Mouse (Mus musculus) liver, embryonic 12.5 days (tissue): Measurements from ENCODE around the gene Sacs. TPM values are rescaled to one million over a fixed set of nuclear protein-coding genes. Genes with fewer than 3 reads are reported as not detected.

Experiments used
- ATAC-seq: fragments of 200-750 bp; cut with Nextera tagmentation; 2 replicates; pipeline ENCODE4 v1.8.0; 2017; ENCODE audit warnings: moderate number of reproducible peaks, mild to moderate bottlenecking, moderate library complexity
- H3K27ac ChIP-seq: fragments of 300-500 bp; sonication (generic); 2 replicates; pipeline ENCODE4 v1.5.1; 2016; ENCODE audit warnings: mild to moderate bottlenecking
- H3K27me3 ChIP-seq: fragments of 300-500 bp; sonication (generic); replicated peaks from 2 replicates; pipeline ENCODE4 v1.6.1; 2016; ENCODE audit warnings: mild to moderate bottlenecking, moderate library complexity
- H3K36me3 ChIP-seq: fragments of 300-500 bp; sonication (generic); 2 replicates; pipeline ENCODE4 v1.6.1; 2016; ENCODE audit warnings: mild to moderate bottlenecking, moderate library complexity
- H3K4me1 ChIP-seq: fragments of 300-500 bp; sonication (generic); 2 replicates; pipeline ENCODE4 v1.6.1; 2016
- H3K4me2 ChIP-seq: fragments of 300-500 bp; sonication (generic); 2 replicates; pipeline ENCODE4 v1.6.1; 2016; ENCODE audit warnings: mild to moderate bottlenecking, moderate library complexity
- H3K4me3 ChIP-seq: fragments of 300-500 bp; sonication (generic); 2 replicates; pipeline ENCODE4 v1.5.1; 2016; ENCODE audit warnings: mild to moderate bottlenecking, moderate library complexity
- H3K9ac ChIP-seq: fragments of 300-500 bp; sonication (generic); 2 replicates; pipeline ENCODE4 v1.6.1; 2016; ENCODE audit warnings: mild to moderate bottlenecking, moderate library complexity
- H3K9me3 ChIP-seq: fragments of 300-500 bp; sonication (generic); replicated peaks from 2 replicates; pipeline ENCODE4 v1.6.1; 2016; ENCODE audit warnings: mild to moderate bottlenecking, moderate library complexity
- WGBS: fragments of 180-500 bp; shearing (Covaris S2); methylation state at CpG from one replicate; pipeline ENCODE4 v1.1.7; 2016; ENCODE audit not compliant: insufficient replicate concordance; 5-methylcytosine and 5-hydroxymethylcytosine counted together
- polyA plus RNA-seq: library from polyadenylated mRNA; unstranded; fragments of >200 nt; fragmentation: Nextera tagmentation; extraction: Ambion mirVana; gene quantifications from 2 replicates; pipeline ENCODE4 v1.2.1, GENCODE M21; 2016

Sacs gene
- polyA plus RNA-seq, 1 experiment from 2014 or later, result 2.4 TPM

GRCm38 (mm10) chr14:61252596-61253388 lies 114.5 kb downstream of the Sacs start:
- WGBS, result 69% methylated on average over 15 of the region's 15 CpGs
- H3K4me3 ChIP-seq, result no peak overlapping the region
- H3K9ac ChIP-seq, result no peak overlapping the region
- H3K36me3 ChIP-seq, result no peaks in the 10 kb centered on the region
- H3K4me2 ChIP-seq, result no peak overlapping the region
- no peaks in the 10 kb centered on the region for H3K27me3 ChIP-seq
- no peak for ATAC-seq
- H3K27ac ChIP-seq, result no peak overlapping the region
- no peaks in the 10 kb centered on the region for H3K4me1 ChIP-seq
- H3K9me3 ChIP-seq, result peaks cover 3% of the 10 kb centered on the region

- H3K36me3 ChIP-seq, result no peaks in the 10 kb centered on the region
- H3K4me3 ChIP-seq, result no peak within 1 kb of the TSS
- ATAC-seq, result no peak
- no peaks in the 10 kb centered on the region for H3K9me3 ChIP-seq
- H3K9ac ChIP-seq, result no peak within 1 kb of the TSS
- no peak within 1 kb of the TSS for H3K4me2 ChIP-seq
- no peak within 1 kb of the TSS for H3K27ac ChIP-seq
- H3K4me1 ChIP-seq, result no peaks in the 10 kb centered on the region
- H3K27me3 ChIP-seq, result no peaks in the 10 kb centered on the region
- WGBS, result 64% methylated on average over 11 of the region's 11 CpGs
These were observed 120.1 kb downstream of the Sacs start, which contains the start of gene Sgcg for GRCm38 (mm10) chr14:61258352-61258751. Sgcg (minus strand) TSS chr14:61258490.

- ATAC-seq, result no peak
These were observed 120.8 kb downstream of the Sacs start for GRCm38 (mm10) chr14:61259084-61259483.

GRCm38 (mm10) chr14:61267908-61268475 lies 129.7 kb downstream of the Sacs start:
- 57% methylated on average over 5 of the region's 5 CpGs for WGBS
- H3K27me3 ChIP-seq, result peaks cover 21% of the 10 kb centered on the region
- no peak for ATAC-seq
- H3K4me2 ChIP-seq, result no peak overlapping the region
- H3K9ac ChIP-seq, result no peak overlapping the region
- H3K4me1 ChIP-seq, result no peaks in the 10 kb centered on the region
- no peaks in the 10 kb centered on the region for H3K9me3 ChIP-seq
- H3K4me3 ChIP-seq, result no peak overlapping the region
- H3K27ac ChIP-seq, result no peak overlapping the region
- H3K36me3 ChIP-seq, result no peaks in the 10 kb centered on the region

More at GRCm38 (mm10) chr14:61259084-61259483, 120.8 kb downstream of the Sacs start:
- Histone ChIP-seq H3K36me3 (no peaks in the 10 kb centered on the region), H3K4me2 (no peak overlapping the region), H3K9me3 (no peaks in the 10 kb centered on the region), H3K27me3 (no peaks in the 10 kb centered on the region), H3K4me3 (no peak overlapping the region), H3K27ac (no peak overlapping the region), H3K4me1 (no peaks in the 10 kb centered on the region), H3K9ac (no peak overlapping the region)
- WGBS, result 50% methylated on average over 3 of the region's 3 CpGs

- no peak for ATAC-seq
- WGBS, result 10% methylated on average over 38 of the region's 38 CpGs
These were observed 136.3 kb downstream of the Sacs start for GRCm38 (mm10) chr14:61274414-61275198.

GRCm38 (mm10) chr14:61277285-61277684 lies 139.0 kb downstream of the Sacs start:
- Histone ChIP-seq H3K4me2 (no peak overlapping the region), H3K27me3 (peaks cover 50% of the 10 kb centered on the region), H3K36me3 (no peaks in the 10 kb centered on the region), H3K9me3 (no peaks in the 10 kb centered on the region), H3K4me1 (no peaks in the 10 kb centered on the region), H3K9ac (no peak overlapping the region), H3K27ac (no peak overlapping the region), H3K4me3 (no peak overlapping the region)
- WGBS, result 16% methylated on average over 1 of the region's 1 CpGs
- ATAC-seq, result no peak

More at GRCm38 (mm10) chr14:61274414-61275198, 136.3 kb downstream of the Sacs start:
- no peaks in the 10 kb centered on the region for H3K4me1 ChIP-seq
- H3K36me3 ChIP-seq, result no peaks in the 10 kb centered on the region
- peak overlapping the region; percentile 39 for H3K4me2 ChIP-seq
- H3K9ac ChIP-seq, result no peak overlapping the region
- 0 out of 2 replicates have a peak overlapping the region, but pooled peaks have one; percentile 1 for H3K4me3 ChIP-seq
- H3K27ac ChIP-seq, result no peak overlapping the region
- peaks cover 64% of the 10 kb centered on the region for H3K27me3 ChIP-seq
- no peaks in the 10 kb centered on the region for H3K9me3 ChIP-seq

GRCm38 (mm10) chr14:61278676-61279300 lies 140.5 kb downstream of the Sacs start:
- Histone ChIP-seq H3K9ac (no peak overlapping the region), H3K9me3 (no peaks in the 10 kb centered on the region), H3K4me1 (no peaks in the 10 kb centered on the region), H3K4me3 (no peak overlapping the region), H3K27ac (no peak overlapping the region), H3K4me2 (no peak overlapping the region), H3K36me3 (no peaks in the 10 kb centered on the region), H3K27me3 (peaks cover 37% of the 10 kb centered on the region)
- WGBS, result 51% methylated on average over 7 of the region's 7 CpGs
- no peak for ATAC-seq

- Histone ChIP-seq H3K9ac (no peak overlapping the region), H3K9me3 (no peaks in the 10 kb centered on the region), H3K4me3 (peak overlapping the region; percentile 31), H3K27ac (no peak overlapping the region), H3K27me3 (no peaks in the 10 kb centered on the region), H3K4me1 (peaks cover 7% of the 10 kb centered on the region; the same call in 1 of the 2 replicates), H3K4me2 (peak overlapping the region; percentile 48), H3K36me3 (no peaks in the 10 kb centered on the region)
- WGBS, result 22% methylated on average over 19 of the region's 19 CpGs
- no peak for ATAC-seq
These were observed 150.5 kb downstream of the Sacs start for GRCm38 (mm10) chr14:61288606-61289286.

Other genes with a start within 250 kb of the Sacs start
- 6.2 and 6.7 TPM in 2 replicates for gene Tnfrsf19, start 92.0 kb upstream of the Sacs start, polyA plus RNA-seq
- gene Sgcg, start 120.0 kb downstream of the Sacs start, polyA plus RNA-seq, result 0.12 and 0.14 TPM in 2 replicates
- gene Arl11, start 171.3 kb downstream of the Sacs start, polyA plus RNA-seq, result 1.1 TPM in 2 replicates
- gene Ebpl, start 222.0 kb downstream of the Sacs start, polyA plus RNA-seq, result 3.9 and 4.3 TPM in 2 replicates